Mouse (Mus musculus): ENCODE measurements at regions not wholly inside any gene's neighbourhood (a gene's known extent, or its start where the extent isn't known, plus 50 kb on each side); places are given as distances from the start of the nearest gene placed in this dataset.

DNA sequence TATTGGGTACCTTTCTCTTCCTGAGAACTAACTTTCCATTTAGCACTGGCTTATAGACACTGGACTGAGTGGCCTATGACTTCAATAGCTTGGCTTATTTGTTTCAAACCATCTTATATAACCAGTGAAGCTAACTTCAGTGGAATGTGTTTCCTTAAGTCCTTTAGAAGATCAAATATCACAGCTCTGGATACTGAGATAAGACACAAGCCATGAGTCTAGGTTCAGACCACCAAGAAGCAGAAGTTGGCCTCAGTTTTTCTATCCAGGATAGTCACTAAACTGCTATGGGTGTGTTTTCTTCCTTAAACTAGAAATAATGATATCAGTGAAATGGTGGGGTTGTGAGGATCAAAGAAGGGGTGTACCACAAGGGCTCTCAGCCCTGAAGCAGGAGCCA lies 436.4 kb upstream of the B3galt2 start:
- Histone ChIP-seq H3K27me3 (replicated peaks) (no peaks in the 10 kb centered on the region), H3K9me3 (no peaks in the 10 kb centered on the region), H3K36me3 (replicated peaks) (no peaks in the 10 kb centered on the region), H3K4me2 (no peak overlapping the region), H3K27ac (no peak overlapping the region), H3K4me3 (no peak overlapping the region), H3K4me1 (no peaks in the 10 kb centered on the region), H3K9ac (no peak overlapping the region)
- no peak for ATAC-seq (replicated peaks)

DNA sequence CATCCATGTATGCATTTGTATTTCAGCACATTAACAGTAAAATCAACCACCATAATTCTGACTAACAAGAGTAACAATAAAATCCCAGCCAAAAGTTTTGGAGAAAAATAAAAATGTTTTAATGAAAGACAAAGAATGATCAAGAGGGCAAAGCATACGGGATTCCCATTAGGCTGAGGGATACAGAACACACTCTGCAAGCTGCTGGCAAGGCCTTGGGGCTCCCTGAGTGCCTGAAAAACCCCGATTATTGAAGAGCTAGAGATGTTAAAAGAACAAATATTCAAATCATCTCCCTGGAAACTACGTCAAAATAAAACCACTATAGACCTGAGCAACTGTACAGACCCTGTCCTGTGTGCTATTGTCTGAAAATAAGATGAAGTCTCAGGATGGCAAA lies 433.5 kb upstream of the B3galt2 start:
- Histone ChIP-seq H3K36me3 (replicated peaks) (no peaks in the 10 kb centered on the region), H3K9me3 (no peaks in the 10 kb centered on the region), H3K27ac (no peak overlapping the region), H3K27me3 (replicated peaks) (no peaks in the 10 kb centered on the region), H3K4me3 (no peak overlapping the region), H3K4me1 (no peaks in the 10 kb centered on the region), H3K4me2 (no peak overlapping the region), H3K9ac (no peak overlapping the region)
- ATAC-seq (replicated peaks) = no peak
- WGBS = 73% methylated on average over 3 of the region's 3 CpGs

DNA sequence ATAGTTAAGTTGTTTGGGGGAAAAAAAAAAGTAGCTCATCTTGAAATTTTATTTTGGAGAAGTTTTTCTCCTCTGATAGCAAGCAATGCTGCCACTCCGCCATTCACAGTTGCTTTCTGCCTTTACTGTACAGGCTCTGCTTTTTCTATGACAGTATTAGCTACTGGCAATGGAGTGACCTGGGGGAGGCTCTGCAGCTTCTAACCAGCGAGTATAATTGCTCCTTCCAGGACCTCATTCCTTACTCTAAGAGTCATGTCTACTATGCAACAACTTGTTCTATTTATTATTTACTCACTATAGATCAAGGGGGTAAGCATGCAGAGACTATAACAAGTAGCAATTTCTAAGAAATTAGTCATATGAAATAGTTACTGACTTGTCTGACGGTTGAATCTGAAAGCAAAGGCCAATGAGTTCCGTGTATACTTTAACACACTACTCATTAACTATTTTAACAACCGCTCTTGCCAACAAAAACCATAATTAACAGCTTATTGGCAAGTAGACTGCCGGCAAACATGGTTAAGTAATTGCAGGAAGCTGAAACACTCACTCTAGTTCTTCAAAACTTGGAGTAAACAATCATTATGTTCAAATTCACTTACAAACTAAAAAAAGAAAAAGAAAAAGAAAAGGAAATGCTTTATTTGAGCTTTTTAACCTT lies 432.9 kb upstream of the B3galt2 start:
- WGBS = 87% methylated on average over 6 of the region's 6 CpGs
- no peaks in the 10 kb centered on the region for H3K27me3 ChIP-seq (replicated peaks)
- no peaks in the 10 kb centered on the region for H3K36me3 ChIP-seq (replicated peaks)
- H3K4me1 ChIP-seq = no peaks in the 10 kb centered on the region
- H3K4me3 ChIP-seq = no peak overlapping the region
- no peaks in the 10 kb centered on the region for H3K9me3 ChIP-seq
- ATAC-seq (replicated peaks) = no peak
- H3K27ac ChIP-seq = no peak overlapping the region
- no peak overlapping the region for H3K4me2 ChIP-seq
- no peak overlapping the region for H3K9ac ChIP-seq

DNA sequence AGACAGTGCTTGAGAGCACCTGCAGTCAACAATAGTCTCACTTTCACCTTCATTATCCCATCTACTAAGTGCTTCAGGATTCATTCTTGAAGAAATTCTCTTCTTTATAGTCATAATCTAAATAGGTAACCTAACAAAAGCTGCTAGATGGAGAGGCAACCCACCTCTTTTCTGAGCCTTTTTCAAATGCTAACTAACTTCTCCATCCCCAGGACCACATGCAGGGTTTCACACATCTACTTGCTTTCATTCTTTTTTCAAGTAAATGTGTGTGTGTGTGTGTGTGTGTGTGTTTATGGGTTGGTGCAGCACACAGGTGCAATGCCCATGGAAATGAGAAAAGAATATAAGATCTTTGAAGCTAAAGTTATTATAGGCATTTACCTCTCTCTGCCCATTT lies 423.1 kb upstream of the B3galt2 start:
- no peak overlapping the region for H3K4me2 ChIP-seq
- H3K36me3 ChIP-seq (replicated peaks) = no peaks in the 10 kb centered on the region
- H3K27ac ChIP-seq = no peak overlapping the region
- H3K4me1 ChIP-seq = no peaks in the 10 kb centered on the region
- H3K4me3 ChIP-seq = no peak overlapping the region
- H3K27me3 ChIP-seq (replicated peaks) = no peaks in the 10 kb centered on the region
- H3K9ac ChIP-seq = no peak overlapping the region
- ATAC-seq (replicated peaks) = no peak
- no peaks in the 10 kb centered on the region for H3K9me3 ChIP-seq

DNA sequence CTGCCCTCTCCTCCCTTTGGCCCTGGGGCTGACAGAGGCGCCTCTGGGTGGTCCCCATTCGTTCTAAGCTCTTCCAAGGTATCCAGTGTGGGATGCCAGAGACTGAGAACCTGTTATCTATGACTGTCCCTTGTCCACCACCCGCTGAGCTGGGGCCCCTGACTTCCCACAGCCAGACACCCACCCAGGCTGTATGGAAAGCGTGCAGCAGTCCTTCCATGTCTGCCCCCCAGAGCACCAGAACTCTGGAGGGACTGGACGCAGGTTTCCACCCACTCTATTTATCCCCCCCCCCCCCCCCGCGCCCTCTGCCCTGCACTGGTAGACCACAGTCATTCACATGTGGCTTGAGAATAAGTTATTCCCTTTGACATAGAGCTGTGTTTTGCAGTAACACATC lies 408.5 kb upstream of the B3galt2 start:
- Histone ChIP-seq H3K9ac (no peak overlapping the region), H3K4me3 (no peak overlapping the region), H3K9me3 (no peaks in the 10 kb centered on the region), H3K4me1 (no peaks in the 10 kb centered on the region), H3K36me3 (replicated peaks) (no peaks in the 10 kb centered on the region), H3K27me3 (replicated peaks) (no peaks in the 10 kb centered on the region), H3K27ac (no peak overlapping the region), H3K4me2 (no peak overlapping the region)
- WGBS = 74% methylated on average over 7 of the region's 7 CpGs
- no peak for ATAC-seq (replicated peaks)

DNA sequence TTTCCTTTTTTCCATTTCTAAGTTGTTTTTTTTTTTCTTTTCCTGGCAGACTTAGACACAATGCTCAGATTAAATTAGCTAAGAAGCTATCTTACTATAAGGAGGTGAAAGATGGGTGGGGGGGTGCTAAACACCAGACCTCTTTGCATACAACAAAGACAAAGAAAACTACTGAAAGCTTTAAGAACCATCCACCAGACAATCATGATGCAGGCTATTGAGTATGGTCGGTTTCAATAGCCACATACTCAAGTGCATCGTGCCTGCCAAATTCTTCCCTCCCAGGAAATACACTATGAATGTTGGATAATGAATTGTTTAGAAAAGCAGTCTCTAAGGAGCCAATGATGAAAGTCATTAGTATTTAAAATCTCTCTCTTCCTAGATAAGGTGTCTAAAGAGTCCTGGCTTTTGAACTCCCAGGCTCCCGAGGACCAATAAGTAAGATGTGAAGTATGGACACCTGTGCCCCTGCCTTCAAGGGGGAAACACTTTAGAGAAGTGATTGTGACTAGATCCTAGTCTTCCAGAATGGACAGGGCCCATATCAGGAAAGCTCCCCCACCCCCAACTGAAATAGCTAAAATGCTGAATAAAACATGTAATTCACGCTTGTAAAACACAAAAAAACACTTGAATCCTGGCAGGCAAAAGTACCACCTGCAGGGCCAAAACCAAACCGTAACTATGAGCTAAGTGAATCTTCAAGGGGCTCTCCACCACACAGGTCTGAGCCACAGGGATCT lies 381.8 kb upstream of the B3galt2 start:
- WGBS = 40% methylated on average over 5 of the region's 5 CpGs
- Histone ChIP-seq H3K36me3 (replicated peaks) (no peaks in the 10 kb centered on the region), H3K9me3 (no peaks in the 10 kb centered on the region), H3K4me2 (no peak overlapping the region), H3K27ac (no peak overlapping the region), H3K4me1 (no peaks in the 10 kb centered on the region), H3K27me3 (replicated peaks) (no peaks in the 10 kb centered on the region), H3K4me3 (no peak overlapping the region), H3K9ac (no peak overlapping the region)
- peak; percentile 50; the same call in 1 of the 2 replicates for ATAC-seq (replicated peaks)

DNA sequence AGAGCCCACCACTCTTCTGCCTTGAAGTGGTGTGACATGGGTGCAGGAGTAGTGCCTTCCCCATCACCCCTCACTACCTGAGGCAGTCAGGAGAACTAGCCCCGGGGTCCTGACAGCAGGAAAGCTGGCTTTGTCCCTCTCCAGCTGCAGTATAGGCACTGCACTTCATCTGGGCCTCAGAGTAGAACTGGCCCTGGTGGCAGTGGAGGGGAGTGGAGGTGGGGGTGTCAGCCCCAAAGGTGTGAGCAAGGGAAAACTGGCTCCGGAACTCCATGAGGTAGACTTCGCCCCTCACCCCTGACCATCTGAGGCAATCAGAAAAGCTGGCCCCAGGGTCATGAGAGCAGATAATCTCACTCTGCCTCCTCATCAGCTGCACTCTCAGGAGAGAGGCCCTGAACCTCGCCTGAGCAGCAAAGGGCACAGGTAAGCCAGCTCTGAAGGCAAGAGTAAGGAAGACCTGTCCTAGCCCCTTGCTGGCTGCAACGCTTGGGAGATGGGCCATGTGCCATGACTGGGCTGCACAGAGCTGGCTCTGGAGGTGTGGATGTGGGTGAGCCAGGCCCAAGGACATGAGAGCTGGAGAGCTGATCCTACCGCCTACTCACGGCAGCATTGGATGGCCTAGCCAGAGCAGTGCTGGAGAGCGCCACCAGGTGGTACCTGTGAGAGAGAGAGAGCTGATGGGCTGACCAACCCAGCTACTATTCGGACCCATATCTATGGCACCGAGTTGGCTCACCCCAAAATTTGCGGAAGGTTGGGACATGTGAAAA lies 377.0 kb upstream of the B3galt2 start:
- ATAC-seq (replicated peaks) = no peak
- no peak overlapping the region for H3K9ac ChIP-seq
- no peaks in the 10 kb centered on the region for H3K36me3 ChIP-seq (replicated peaks)
- no peaks in the 10 kb centered on the region for H3K27me3 ChIP-seq (replicated peaks)
- H3K27ac ChIP-seq = no peak overlapping the region
- WGBS = 84% methylated on average over 11 of the region's 11 CpGs
- no peaks in the 10 kb centered on the region; the same call in 1 of the 2 replicates for H3K4me1 ChIP-seq
- H3K4me3 ChIP-seq = no peak overlapping the region
- H3K9me3 ChIP-seq = no peaks in the 10 kb centered on the region
- H3K4me2 ChIP-seq = no peak overlapping the region

DNA sequence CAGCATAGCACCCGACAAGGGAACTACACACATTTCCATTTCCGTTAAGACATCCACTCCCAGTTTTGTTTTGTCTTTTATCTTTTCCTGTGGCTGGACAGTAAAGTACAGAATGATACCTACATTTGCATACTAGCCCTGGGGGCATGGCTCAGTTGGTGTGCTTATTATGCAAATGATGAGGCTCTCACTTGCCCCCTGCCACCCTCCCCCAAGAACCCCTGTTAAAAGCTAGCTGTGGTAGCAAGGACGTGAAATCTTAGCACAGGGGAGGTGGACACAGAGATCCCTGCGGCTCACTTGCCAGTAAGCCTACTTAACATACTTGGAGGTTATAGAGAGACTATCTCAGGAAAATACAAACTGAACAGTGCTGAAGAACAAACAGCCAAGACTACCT lies 375.2 kb upstream of the B3galt2 start:
- Histone ChIP-seq H3K4me3 (no peak overlapping the region), H3K9me3 (no peaks in the 10 kb centered on the region), H3K36me3 (replicated peaks) (no peaks in the 10 kb centered on the region), H3K4me2 (no peak overlapping the region), H3K4me1 (no peaks in the 10 kb centered on the region; the same call in 1 of the 2 replicates), H3K27ac (peak overlapping the region; percentile 53; the same call in 1 of the 2 replicates), H3K9ac (no peak overlapping the region), H3K27me3 (replicated peaks) (no peaks in the 10 kb centered on the region)
- peak; percentile 71 for ATAC-seq (replicated peaks)
- 42% methylated on average over 4 of the region's 4 CpGs for WGBS

DNA sequence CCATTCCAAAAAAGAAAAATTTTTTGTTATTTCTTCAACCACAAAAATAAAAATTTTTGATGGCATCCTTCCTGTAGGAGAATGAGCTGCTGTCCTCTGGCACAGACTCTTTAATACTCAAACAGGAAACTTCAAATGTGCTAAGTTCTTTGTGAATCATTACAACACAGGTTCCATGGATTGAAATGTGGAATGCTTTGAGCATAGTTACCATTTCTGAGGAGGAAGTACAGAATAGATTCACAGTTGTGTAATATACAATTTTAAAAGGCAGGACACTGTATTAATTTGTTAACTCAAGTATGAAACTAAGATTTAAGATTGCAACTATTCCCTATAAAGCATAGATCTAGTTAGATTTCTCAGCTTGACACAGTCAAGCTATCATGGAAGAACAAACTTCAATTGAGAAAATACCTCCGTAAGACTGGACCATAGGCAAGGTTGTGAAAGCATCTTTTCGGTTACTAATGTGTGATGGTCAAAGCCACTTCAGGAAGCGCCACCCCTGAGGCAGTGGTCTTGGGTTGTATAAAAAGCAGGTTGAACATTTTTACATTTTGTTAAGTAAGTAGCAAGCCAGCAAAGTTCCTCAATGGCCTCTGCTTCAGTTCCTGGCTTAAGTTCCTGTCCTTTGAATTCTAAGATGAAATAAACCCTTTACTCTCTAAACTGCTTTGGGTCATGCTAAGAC lies 354.0 kb upstream of the B3galt2 start:
- no peak for ATAC-seq (replicated peaks)

DNA sequence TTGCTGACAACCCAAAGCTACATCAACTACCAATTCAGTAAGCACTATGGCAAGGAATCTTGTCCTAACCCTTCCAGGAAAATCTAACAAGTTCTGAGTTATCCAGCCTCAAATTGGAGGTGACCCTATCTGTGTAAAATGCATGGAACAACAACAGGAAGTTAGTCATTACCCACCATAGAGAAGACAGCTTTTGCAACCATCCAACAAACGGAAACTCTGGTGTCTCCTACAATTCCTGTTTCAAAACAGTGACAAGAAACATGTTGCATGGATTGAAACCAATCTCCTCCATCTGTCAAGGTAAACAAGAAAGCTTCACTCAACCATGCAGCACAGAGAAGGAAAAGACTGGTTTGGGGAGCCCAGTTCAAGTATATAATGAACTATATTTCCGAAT lies 353.0 kb upstream of the B3galt2 start:
- ATAC-seq (replicated peaks) = no peak
- Histone ChIP-seq H3K27ac (no peak overlapping the region), H3K9ac (no peak overlapping the region), H3K9me3 (no peaks in the 10 kb centered on the region), H3K36me3 (replicated peaks) (no peaks in the 10 kb centered on the region), H3K4me2 (no peak overlapping the region), H3K27me3 (replicated peaks) (no peaks in the 10 kb centered on the region), H3K4me1 (no peaks in the 10 kb centered on the region), H3K4me3 (no peak overlapping the region)
- WGBS = 86% methylated on average over 2 of the region's 2 CpGs

More for the DNA sequence above, 354.0 kb upstream of the B3galt2 start:
- WGBS = 97% methylated on average over 3 of the region's 3 CpGs
- no peaks in the 10 kb centered on the region for H3K36me3 ChIP-seq (replicated peaks)
- no peaks in the 10 kb centered on the region for H3K9me3 ChIP-seq
- H3K4me1 ChIP-seq = no peaks in the 10 kb centered on the region
- no peak overlapping the region for H3K4me3 ChIP-seq
- no peak overlapping the region for H3K9ac ChIP-seq
- no peak overlapping the region for H3K27ac ChIP-seq
- H3K27me3 ChIP-seq (replicated peaks) = no peaks in the 10 kb centered on the region
- H3K4me2 ChIP-seq = no peak overlapping the region

DNA sequence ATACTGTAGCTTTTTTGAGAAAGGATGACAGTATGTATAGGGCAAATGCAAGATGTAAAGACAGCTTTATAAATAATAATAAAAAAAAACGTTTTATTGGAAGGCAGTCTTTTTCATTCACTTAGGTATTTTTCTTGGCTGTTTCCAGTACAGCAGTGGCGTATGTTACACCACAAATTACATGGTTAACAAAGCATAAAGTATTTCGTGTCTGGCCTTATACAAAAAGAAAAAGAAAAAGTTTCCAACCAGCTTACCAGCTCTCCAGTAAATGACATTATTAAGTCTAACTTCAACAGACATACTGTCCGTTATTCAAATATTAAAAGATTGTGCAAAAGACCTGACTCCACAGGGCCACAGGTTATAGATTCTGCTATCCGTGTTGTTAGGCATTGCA lies 343.9 kb upstream of the B3galt2 start:
- H3K9me3 ChIP-seq = no peaks in the 10 kb centered on the region
- H3K36me3 ChIP-seq (replicated peaks) = no peaks in the 10 kb centered on the region
- WGBS = 80% methylated on average over 5 of the region's 5 CpGs
- H3K4me1 ChIP-seq = no peaks in the 10 kb centered on the region
- no peak for ATAC-seq (replicated peaks)
- no peak overlapping the region for H3K4me3 ChIP-seq
- no peak overlapping the region for H3K9ac ChIP-seq
- H3K27me3 ChIP-seq (replicated peaks) = no peaks in the 10 kb centered on the region
- H3K4me2 ChIP-seq = no peak overlapping the region
- H3K27ac ChIP-seq = no peak overlapping the region

DNA sequence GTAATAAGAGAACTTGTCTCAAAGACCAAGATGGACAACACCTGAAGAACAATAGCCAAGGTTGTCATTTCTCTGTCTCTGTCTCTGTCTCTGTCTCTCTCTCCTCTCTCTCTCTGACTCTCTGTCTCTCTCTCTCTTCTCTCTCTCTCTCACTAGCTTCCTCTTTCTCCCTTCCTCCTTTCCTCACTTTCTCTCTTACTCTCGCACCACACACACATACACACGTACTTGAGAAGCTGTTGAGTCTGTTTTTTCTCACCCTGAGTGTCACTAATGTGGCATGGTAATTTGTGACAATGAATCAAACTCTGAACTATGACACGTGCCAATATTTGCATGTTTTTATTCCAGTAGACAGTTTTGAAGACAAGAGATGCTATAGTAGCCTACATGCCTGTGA lies 333.1 kb upstream of the B3galt2 start:
- no peaks in the 10 kb centered on the region for H3K4me1 ChIP-seq
- H3K27ac ChIP-seq = no peak overlapping the region
- no peak overlapping the region for H3K4me3 ChIP-seq
- no peaks in the 10 kb centered on the region for H3K27me3 ChIP-seq (replicated peaks)
- no peaks in the 10 kb centered on the region for H3K9me3 ChIP-seq
- no peak overlapping the region for H3K4me2 ChIP-seq
- WGBS = 73% methylated on average over 3 of the region's 3 CpGs
- H3K36me3 ChIP-seq (replicated peaks) = no peaks in the 10 kb centered on the region
- ATAC-seq (replicated peaks) = no peak
- no peak overlapping the region for H3K9ac ChIP-seq

Measured in midbrain, embryonic 15.5 days (tissue).